In genomic region chr11:58963543-58963942, GRCm38 (mm10) we compare ENCODE assay signal across 10 mouse cellular contexts. TPM values are rescaled to one million over a fixed set of nuclear protein-coding genes. Genes with fewer than 3 reads are reported as not detected.
DNase-seq lines count a peak whose midpoint lies in the region; ATAC-seq lines count a peak whose summit lies in the region.
"Had no signal": no experiment of that assay in that cellular context is flagged by ENCODE, and none has a peak within 500 bp of the region (broad histone marks: within the 10 kb centered on the region; RNA-seq: fewer than 3 reads in every experiment).

No protein-coding gene starts in this region.

- H3K4me1 ChIP-seq in hindbrain, embryonic 11.5 days (replicated peaks; ENCODE audit: control insufficient read depth, insufficient read depth, low read length), result 0 out of 2 replicates have a peak, but pooled peaks cover 2% of the 10 kb centered on the region
- peaks cover 26% of the 10 kb centered on the region for H3K4me1 ChIP-seq in hindbrain, embryonic 13.5 days (replicated peaks)
- peaks cover 51% of the 10 kb centered on the region for H3K4me1 ChIP-seq in liver, embryonic 13.5 days (replicated peaks)

- no peak overlapping the region for H3K4me3 ChIP-seq in hindbrain, embryonic 11.5 days (ENCODE audit: low read depth, low read length)
- H3K4me3 ChIP-seq in hindbrain, embryonic 13.5 days, result no peak overlapping the region
- H3K4me3 ChIP-seq in liver, embryonic 13.5 days (replicated peaks), result no peak overlapping the region
- H3K4me3 ChIP-seq: heart, embryonic 10.5 days had no signal

- no peak overlapping the region for H3K4me2 ChIP-seq in hindbrain, embryonic 11.5 days (replicated peaks; ENCODE audit: low read depth, low read length)
- H3K4me2 ChIP-seq in hindbrain, embryonic 13.5 days, result no peak overlapping the region
- H3K4me2 ChIP-seq in liver, embryonic 13.5 days, result peak overlapping the region; percentile 12; the same call in 1 of the 2 replicates

- no peak overlapping the region for H3K27ac ChIP-seq in hindbrain, embryonic 11.5 days (ENCODE audit: low read depth, low read length)
- H3K27ac ChIP-seq in hindbrain, embryonic 13.5 days, result no peak overlapping the region
- no peak overlapping the region for H3K27ac ChIP-seq in liver, embryonic 13.5 days
- H3K27ac ChIP-seq: heart, embryonic 10.5 days had no signal

- WGBS in hindbrain, embryonic 11.5 days, result 44% methylated on average over 17 of the region's 17 CpGs
- 31% methylated on average over 17 of the region's 17 CpGs for WGBS in hindbrain, embryonic 13.5 days
- 31% methylated on average over 17 of the region's 17 CpGs for WGBS in liver, embryonic 13.5 days (ENCODE audit: insufficient replicate concordance)

- H3K27me3 ChIP-seq in hindbrain, embryonic 11.5 days (ENCODE audit: control insufficient read depth, insufficient read depth, low read length), result peaks cover 6% of the 10 kb centered on the region
- peaks cover 8% of the 10 kb centered on the region; the same call in 1 of the 2 replicates for H3K27me3 ChIP-seq in hindbrain, embryonic 13.5 days
- peaks cover 35% of the 10 kb centered on the region for H3K27me3 ChIP-seq in liver, embryonic 13.5 days

- no peaks in the 10 kb centered on the region for H3K9me3 ChIP-seq in hindbrain, embryonic 11.5 days (ENCODE audit: control insufficient read depth, low read length)
- no peaks in the 10 kb centered on the region for H3K9me3 ChIP-seq in hindbrain, embryonic 13.5 days
- H3K9me3 ChIP-seq in liver, embryonic 13.5 days (replicated peaks), result peaks cover 10% of the 10 kb centered on the region

- H3K36me3 ChIP-seq in hindbrain, embryonic 11.5 days (ENCODE audit: control insufficient read depth, insufficient read depth, low read length), result no peaks in the 10 kb centered on the region
- H3K36me3 ChIP-seq in hindbrain, embryonic 13.5 days, result peaks cover 8% of the 10 kb centered on the region; the same call in 1 of the 2 replicates
- peaks cover 2% of the 10 kb centered on the region; the same call in 1 of the 2 replicates for H3K36me3 ChIP-seq in liver, embryonic 13.5 days

- no peak; the same call in 1 of the 2 replicates for ATAC-seq in hindbrain, embryonic 11.5 days (ENCODE audit: low FRiP score)
- no peak for ATAC-seq in hindbrain, embryonic 13.5 days (ENCODE audit: low FRiP score)
- no peak for ATAC-seq in liver, embryonic 13.5 days (ENCODE audit: low read depth)

- H3K9ac ChIP-seq in hindbrain, embryonic 11.5 days (ENCODE audit: low read depth, low read length), result no peak overlapping the region
- no peak overlapping the region for H3K9ac ChIP-seq in hindbrain, embryonic 13.5 days
- H3K9ac ChIP-seq in liver, embryonic 13.5 days, result no peak overlapping the region

- intact Hi-C loops in left cerebral cortex, postnatal 36 days (cut with DNase I), result no loop called here

- DNase-seq in hindbrain, embryonic 11.5 days (ENCODE audit: low spot score), result peak; percentile 26
- peak; percentile 21 for DNase-seq in urinary bladder, adult 2 months (ENCODE audit: low spot score)
- no peak for DNase-seq in urinary bladder, postnatal 25 days (ENCODE audit: low spot score)
- no peak for DNase-seq in liver, embryonic 13.5 days
- DNase-seq in gastrocnemius, adult 18-20 months (ENCODE audit: low spot score), result no peak
- DNase-seq in left cerebral cortex, postnatal 36 days (ENCODE audit: low spot score in 2 of 2), result no peak
- no peak for DNase-seq in Muller cell, postnatal 12 days (ENCODE audit: inconsistent ontology term)

RNA-seq across cellular contexts. Expression of gene Hist3h2a, which starts 9.1 kb away (rescaled TPM):
- 71.2 and 75.2 TPM in 2 replicates for polyA plus RNA-seq in hindbrain, embryonic 11.5 days (2014; fragmentation: Nextera tagmentation; extraction: Ambion mirVana)
- 138 and 142 TPM in 2 replicates for polyA plus RNA-seq in hindbrain, embryonic 13.5 days (2015; fragmentation: Nextera tagmentation; extraction: Ambion mirVana)
- 22.0 and 27.2 TPM in 2 replicates for polyA plus RNA-seq in urinary bladder, adult 2 months (2012; rRNA removed)
- polyA plus RNA-seq in liver, embryonic 13.5 days (2015; fragmentation: Nextera tagmentation; extraction: Ambion mirVana), result 12.3 and 13.7 TPM in 2 replicates
- total RNA-seq in gastrocnemius, adult 18-20 months (2021), result 10 to 100 TPM in 1 of 2 experiments, 1 to 10 TPM in 1; 9.1 to 11.1 TPM
- total RNA-seq in left cerebral cortex, postnatal 36 days (2021), result 10 to 100 TPM; 60.9 to 64.1 TPM

RNA-seq across cellular contexts. Expression of gene Trim17, which starts 9.1 kb away (rescaled TPM):
- polyA plus RNA-seq in hindbrain, embryonic 11.5 days (2014; fragmentation: Nextera tagmentation; extraction: Ambion mirVana), result 0.36 and 0.73 TPM in 2 replicates
- 1.6 TPM in 2 replicates for polyA plus RNA-seq in hindbrain, embryonic 13.5 days (2015; fragmentation: Nextera tagmentation; extraction: Ambion mirVana)
- 0.23 and 0.49 TPM in 2 replicates for polyA plus RNA-seq in urinary bladder, adult 2 months (2012; rRNA removed)
- polyA plus RNA-seq in liver, embryonic 13.5 days (2015; fragmentation: Nextera tagmentation; extraction: Ambion mirVana), result 0.06 and 0.18 TPM in 2 replicates
- total RNA-seq in gastrocnemius, adult 18-20 months (2021), result under 1 TPM; 0.31 to 0.41 TPM
- 1 to 10 TPM; 4.8 to 5.7 TPM for total RNA-seq in left cerebral cortex, postnatal 36 days (2021)
- total RNA-seq: common myeloid progenitor, adult 5-6 weeks had no signal

RNA-seq across cellular contexts. Expression of gene Trim11, which starts 14.3 kb away (rescaled TPM):
- 15.7 and 18.2 TPM in 2 replicates for polyA plus RNA-seq in hindbrain, embryonic 11.5 days (2014; fragmentation: Nextera tagmentation; extraction: Ambion mirVana)
- polyA plus RNA-seq in hindbrain, embryonic 13.5 days (2015; fragmentation: Nextera tagmentation; extraction: Ambion mirVana), result 20.8 and 21.8 TPM in 2 replicates
- polyA plus RNA-seq in urinary bladder, adult 2 months (2012; rRNA removed), result 27.1 and 28.1 TPM in 2 replicates
- 8.9 and 9.2 TPM in 2 replicates for polyA plus RNA-seq in liver, embryonic 13.5 days (2015; fragmentation: Nextera tagmentation; extraction: Ambion mirVana)
- 1 to 10 TPM; 5.9 to 6.5 TPM for total RNA-seq in gastrocnemius, adult 18-20 months (2021)
- total RNA-seq in left cerebral cortex, postnatal 36 days (2021), result 10 to 100 TPM; 21.0 to 24.9 TPM

RNA-seq across cellular contexts. Expression of gene Hist3h2ba, which starts 14.8 kb away (rescaled TPM):
- polyA plus RNA-seq in hindbrain, embryonic 11.5 days (2014; fragmentation: Nextera tagmentation; extraction: Ambion mirVana), result 108 and 114 TPM in 2 replicates
- 285 and 298 TPM in 2 replicates for polyA plus RNA-seq in hindbrain, embryonic 13.5 days (2015; fragmentation: Nextera tagmentation; extraction: Ambion mirVana)
- polyA plus RNA-seq in urinary bladder, adult 2 months (2012; rRNA removed), result 1.3 and 2.2 TPM in 2 replicates
- 5.5 and 6.3 TPM in 2 replicates for polyA plus RNA-seq in liver, embryonic 13.5 days (2015; fragmentation: Nextera tagmentation; extraction: Ambion mirVana)
- under 1 TPM; 0.62 to 0.97 TPM for total RNA-seq in gastrocnemius, adult 18-20 months (2021)
- 100 to 1,000 TPM; 103 to 124 TPM for total RNA-seq in left cerebral cortex, postnatal 36 days (2021)

RNA-seq across cellular contexts. Expression of gene Rnf187, which starts 24.8 kb away (rescaled TPM):
- polyA plus RNA-seq in hindbrain, embryonic 11.5 days (2014; fragmentation: Nextera tagmentation; extraction: Ambion mirVana), result 395 and 419 TPM in 2 replicates
- polyA plus RNA-seq in hindbrain, embryonic 13.5 days (2015; fragmentation: Nextera tagmentation; extraction: Ambion mirVana), result 522 and 540 TPM in 2 replicates
- 137 and 140 TPM in 2 replicates for polyA plus RNA-seq in urinary bladder, adult 2 months (2012; rRNA removed)
- polyA plus RNA-seq in liver, embryonic 13.5 days (2015; fragmentation: Nextera tagmentation; extraction: Ambion mirVana), result 125 and 130 TPM in 2 replicates
- total RNA-seq in gastrocnemius, adult 18-20 months (2021), result 10 to 100 TPM; 88.8 to 90.3 TPM
- total RNA-seq in left cerebral cortex, postnatal 36 days (2021), result 100 to 1,000 TPM; 450 to 542 TPM

Comparison
In these comparisons a context has a peak if more than half of its experiments do, and no peak if none do; other contexts are left out.
1. DNase-seq: peak in hindbrain, embryonic 11.5 days (single experiment) and urinary bladder, adult 2 months (single experiment); none in urinary bladder, postnatal 25 days (single experiment), liver, embryonic 13.5 days (single experiment), gastrocnemius, adult 18-20 months (single experiment), left cerebral cortex, postnatal 36 days (0 of 2) and Muller cell, postnatal 12 days (single experiment).